Mouse (Mus musculus) limb, embryonic 14.5 days (tissue): ENCODE data around the gene Plxna4. TPM values are rescaled to one million over a fixed set of nuclear protein-coding genes. Genes with fewer than 3 reads are reported as not detected.
A peak's percentile ranks its signal among the peaks of the same experiment; 100 is the strongest.

ENCODE experiments used
- ATAC-seq: fragments of 200-750 bp; cut with Nextera tagmentation; 2 replicates; pipeline ENCODE4 v1.8.0; 2017; ENCODE audit warnings: low read depth, moderate number of reproducible peaks, moderate TSS enrichment; ENCODE audit not compliant: low FRiP score
- DNase-seq: peaks from one replicate; pipeline ENCODE4 v3.0.0-alpha.2; 2015; ENCODE audit warnings: low spot score
- H3K27ac ChIP-seq: fragments of 300-500 bp; sonication (generic); replicated peaks from 2 replicates; pipeline ENCODE4 v1.5.1; 2014; ENCODE audit warnings: low read depth, mild to moderate bottlenecking, low read length, moderate library complexity, mixed read lengths
- H3K27me3 ChIP-seq: fragments of 300-500 bp; sonication (generic); 2 replicates; pipeline ENCODE4 v1.6.1; 2014; ENCODE audit warnings: low read length, mixed read lengths; ENCODE audit not compliant: control insufficient read depth, insufficient read depth
- H3K36me3 ChIP-seq: fragments of 300-500 bp; sonication (generic); 2 replicates; pipeline ENCODE4 v1.6.1; 2014; ENCODE audit warnings: mild to moderate bottlenecking, low read length, moderate library complexity, mixed read lengths; ENCODE audit not compliant: control insufficient read depth, insufficient read depth
- H3K4me1 ChIP-seq: fragments of 300-500 bp; sonication (generic); 2 replicates; pipeline ENCODE4 v1.6.1; 2014; ENCODE audit warnings: antibody characterized with exemption, low read length, mixed read lengths; ENCODE audit not compliant: control insufficient read depth, insufficient read depth
- H3K4me2 ChIP-seq: fragments of 300-500 bp; sonication (generic); replicated peaks from 2 replicates; pipeline ENCODE4 v1.6.1; 2014; ENCODE audit warnings: low read depth, mild to moderate bottlenecking, low read length, moderate library complexity; ENCODE audit not compliant: severe bottlenecking
- H3K4me3 ChIP-seq: fragments of 300-500 bp; sonication (generic); replicated peaks from 2 replicates; pipeline ENCODE4 v1.5.1; 2014; ENCODE audit warnings: low read length
- H3K9ac ChIP-seq: fragments of 300-500 bp; sonication (generic); 2 replicates; pipeline ENCODE4 v1.6.1; 2014; ENCODE audit warnings: mild to moderate bottlenecking, low read depth, low read length, moderate library complexity; ENCODE audit not compliant: severe bottlenecking
- H3K9me3 ChIP-seq: fragments of 300-500 bp; sonication (generic); 2 replicates; pipeline ENCODE4 v1.6.1; 2016; ENCODE audit warnings: low read length; ENCODE audit not compliant: control insufficient read depth
- POLR2A ChIP-seq: fragments of 200-500 bp; IDR thresholded peaks from 2 replicates; pipeline ENCODE4 v1.8.0; 2012; ENCODE audit warnings: inconsistent platforms, mild to moderate bottlenecking, moderate library complexity, borderline replicate concordance; ENCODE audit not compliant: insufficient read depth, insufficient read length; ENCODE audit errors: extremely low read depth
- WGBS: fragments of 180-500 bp; shearing (Covaris S2); extraction: QIAGEN DNeasy Blood & Tissue Kit; methylation state at CpG from one replicate; pipeline ENCODE4 v1.1.7; 2014; 5-methylcytosine and 5-hydroxymethylcytosine counted together
- polyA plus RNA-seq, 2 experiments: library from polyadenylated mRNA; depleted of rRNA in 1 of 2; stranded (reverse) in 1 of 2; unstranded in 1 of 2; fragments of >200 nt; fragmentation: Nextera tagmentation in 1 of 2; extraction: Ambion mirVana in 1 of 2; gene quantifications; 2 replicates each; pipeline versions ENCODE4 v1.2.1 to v1.2.3; 2012 to 2014

Gene Plxna4
- polyA plus RNA-seq, 2 experiments: 4.4 to 6.4 TPM

- no peaks in the 10 kb centered on the region for H3K36me3 ChIP-seq
- peaks cover 2% of the 10 kb centered on the region for H3K4me1 ChIP-seq
- no peak for TF ChIP-seq POLR2A
- no peaks in the 10 kb centered on the region for H3K27me3 ChIP-seq
- H3K9ac ChIP-seq: no peak overlapping the region
- H3K9me3 ChIP-seq: no peaks in the 10 kb centered on the region
- H3K4me2 ChIP-seq: no peak overlapping the region
- H3K27ac ChIP-seq: no peak overlapping the region
- ATAC-seq: no peak
- 85% methylated on average over 8 of the region's 8 CpGs for WGBS
- no peak for DNase-seq
- H3K4me3 ChIP-seq: no peak overlapping the region
Measured at GRCm38 (mm10) chr6:32373931-32374361, 214.0 kb downstream of the Plxna4 start.

DNA sequence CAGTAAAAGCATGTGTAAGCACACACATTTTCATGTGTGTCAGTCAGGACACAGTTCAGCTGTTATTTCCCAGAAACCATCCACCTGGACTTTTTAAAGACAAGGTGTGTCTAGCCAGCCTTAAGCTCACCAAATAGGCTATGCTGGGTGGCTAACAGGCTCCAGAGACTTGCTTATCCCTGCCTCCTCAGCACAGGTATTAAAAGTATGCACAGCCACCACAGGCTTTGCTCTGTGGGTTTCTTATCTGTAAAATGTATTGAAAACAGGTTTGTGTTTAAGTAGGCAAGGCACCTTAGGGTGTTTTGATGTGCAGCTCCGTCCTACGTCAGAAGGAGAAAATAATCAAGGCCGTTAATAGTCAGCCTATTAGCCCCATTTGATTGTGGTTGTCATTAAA lies 218.9 kb downstream of the Plxna4 start:
- 53% methylated on average over 3 of the region's 3 CpGs for WGBS
- 0 out of 2 replicates have a peak, but pooled peaks cover 3% of the 10 kb centered on the region for H3K27me3 ChIP-seq

DNA sequence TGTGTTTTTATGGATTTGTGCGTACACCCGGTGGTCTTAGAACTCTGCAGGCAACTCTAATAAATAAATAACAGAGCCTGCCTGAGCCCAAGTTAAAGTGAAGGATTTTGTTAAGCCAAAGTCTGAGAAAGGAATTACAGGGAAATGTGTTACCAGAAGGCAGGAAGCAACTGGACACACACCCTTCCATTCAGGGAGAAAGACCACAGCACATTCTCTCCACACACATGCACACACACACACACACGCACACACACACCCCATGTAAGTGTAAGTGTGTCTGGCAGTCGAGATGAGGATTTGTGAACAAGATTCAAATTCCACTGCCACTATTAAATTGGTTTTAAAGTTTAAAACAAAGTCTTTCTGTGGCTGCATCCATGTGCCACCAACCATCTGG lies 219.6 kb downstream of the Plxna4 start:
- Histone ChIP-seq H3K36me3 (no peaks in the 10 kb centered on the region), H3K4me2 (no peak overlapping the region), H3K4me3 (no peak overlapping the region), H3K27me3 (0 out of 2 replicates have a peak, but pooled peaks cover 3% of the 10 kb centered on the region), H3K27ac (0 out of 2 replicates have a peak overlapping the region, but pooled peaks have one; percentile 46), H3K9me3 (no peaks in the 10 kb centered on the region), H3K9ac (no peak overlapping the region), H3K4me1 (peaks cover 34% of the 10 kb centered on the region)
- DNase-seq: no peak
- TF ChIP-seq POLR2A: no peak
- 16% methylated on average over 4 of the region's 4 CpGs for WGBS
- ATAC-seq: no peak

More for the DNA sequence above, 218.9 kb downstream of the Plxna4 start:
- no peak for DNase-seq
- no peak for TF ChIP-seq POLR2A
- H3K4me2 ChIP-seq: no peak overlapping the region
- no peaks in the 10 kb centered on the region for H3K9me3 ChIP-seq
- no peaks in the 10 kb centered on the region for H3K36me3 ChIP-seq
- no peak for ATAC-seq
- H3K4me3 ChIP-seq: no peak overlapping the region
- H3K27ac ChIP-seq: no peak overlapping the region
- H3K4me1 ChIP-seq: peaks cover 28% of the 10 kb centered on the region
- H3K9ac ChIP-seq: no peak overlapping the region

DNA sequence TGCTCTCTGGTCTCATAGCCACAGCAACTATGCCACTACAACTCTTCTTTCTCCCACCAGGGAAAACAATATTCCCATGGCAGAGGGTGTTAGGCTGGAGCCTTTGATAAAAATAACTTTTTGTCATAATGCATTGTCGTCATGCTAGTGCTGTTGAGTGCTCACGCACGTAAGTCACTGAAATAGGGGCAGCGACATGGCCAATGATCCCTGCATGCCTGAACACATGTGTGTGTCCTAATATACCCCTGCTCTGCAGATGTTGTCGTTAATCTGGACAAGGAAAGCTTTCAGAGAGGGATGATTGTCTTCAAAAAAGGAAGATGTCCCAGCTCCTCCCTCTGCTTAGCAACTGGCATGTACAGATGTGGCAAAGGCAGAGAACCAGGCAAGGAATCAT lies 223.1 kb downstream of the Plxna4 start:
- Histone ChIP-seq H3K4me1 (peaks cover 46% of the 10 kb centered on the region), H3K4me2 (no peak overlapping the region), H3K9me3 (no peaks in the 10 kb centered on the region), H3K9ac (no peak overlapping the region), H3K27ac (no peak overlapping the region), H3K27me3 (0 out of 2 replicates have a peak, but pooled peaks cover 3% of the 10 kb centered on the region), H3K36me3 (no peaks in the 10 kb centered on the region), H3K4me3 (no peak overlapping the region)
- 73% methylated on average over 5 of the region's 5 CpGs for WGBS
- ATAC-seq (no peak), DNase-seq (no peak)
- TF ChIP-seq POLR2A: no peak

GRCm38 (mm10) chr6:32363489-32364068 lies 224.4 kb downstream of the Plxna4 start:
- TF ChIP-seq POLR2A: no peak
- no peak for ATAC-seq
- peak; percentile 40 for DNase-seq
- H3K4me1 ChIP-seq: peaks cover 41% of the 10 kb centered on the region
- H3K36me3 ChIP-seq: no peaks in the 10 kb centered on the region
- 0 out of 2 replicates have a peak, but pooled peaks cover 3% of the 10 kb centered on the region for H3K27me3 ChIP-seq
- no peak overlapping the region for H3K4me2 ChIP-seq
- whole genome bisulfite sequencing: 35% methylated on average over 7 of the region's 7 CpGs
- H3K9me3 ChIP-seq: no peaks in the 10 kb centered on the region
- no peak overlapping the region for H3K4me3 ChIP-seq
- H3K27ac ChIP-seq: no peak overlapping the region
- no peak overlapping the region for H3K9ac ChIP-seq

- DNase-seq: no peak
- no peaks in the 10 kb centered on the region for H3K36me3 ChIP-seq
- no peak for TF ChIP-seq POLR2A
- 81% methylated on average over 4 of the region's 4 CpGs for WGBS
- peaks cover 31% of the 10 kb centered on the region for H3K4me1 ChIP-seq
- 0 out of 2 replicates have a peak, but pooled peaks cover 3% of the 10 kb centered on the region for H3K27me3 ChIP-seq
- no peak overlapping the region for H3K9ac ChIP-seq
- ATAC-seq: no peak
- no peaks in the 10 kb centered on the region for H3K9me3 ChIP-seq
- no peak overlapping the region; the same call in 1 of the 2 replicates for H3K27ac ChIP-seq
- no peak overlapping the region for H3K4me3 ChIP-seq
- H3K4me2 ChIP-seq: no peak overlapping the region
Measured at GRCm38 (mm10) chr6:32362421-32362820, 225.6 kb downstream of the Plxna4 start.
